Mouse (Mus musculus) MEL-GATA-1-ER (cell line): ENCODE results near the gene Olfr866.

Experiments used
- DNase-seq: peaks from one replicate; pipeline ENCODE4 v3.0.0-alpha.2; 2012; ENCODE audit warnings: low read depth; ENCODE audit errors: extremely low read depth

The Olfr866 gene

DNA sequence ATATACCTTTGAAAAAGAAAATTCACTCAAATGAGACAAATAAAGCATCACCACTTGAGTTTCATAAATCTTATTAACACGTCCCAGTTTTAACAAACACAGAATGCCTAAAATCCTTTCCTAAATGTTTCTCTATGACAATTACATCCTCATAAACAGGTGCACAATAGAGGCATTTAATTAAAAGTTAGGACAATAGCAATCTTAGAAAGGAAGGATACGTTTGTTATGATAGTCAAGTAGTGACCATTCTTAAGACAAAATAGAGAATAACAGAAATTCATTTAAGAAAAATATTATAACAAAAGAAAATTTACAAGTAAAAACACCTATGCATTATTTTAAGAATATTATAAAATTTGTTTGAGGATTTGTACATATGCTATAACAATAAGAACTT lies at the start of gene Olfr866:
Gene Olfr866, minus strand, starts transcription at position 101 of the 400 bp plus-strand sequence.
- DNase-seq = no peak

DNA sequence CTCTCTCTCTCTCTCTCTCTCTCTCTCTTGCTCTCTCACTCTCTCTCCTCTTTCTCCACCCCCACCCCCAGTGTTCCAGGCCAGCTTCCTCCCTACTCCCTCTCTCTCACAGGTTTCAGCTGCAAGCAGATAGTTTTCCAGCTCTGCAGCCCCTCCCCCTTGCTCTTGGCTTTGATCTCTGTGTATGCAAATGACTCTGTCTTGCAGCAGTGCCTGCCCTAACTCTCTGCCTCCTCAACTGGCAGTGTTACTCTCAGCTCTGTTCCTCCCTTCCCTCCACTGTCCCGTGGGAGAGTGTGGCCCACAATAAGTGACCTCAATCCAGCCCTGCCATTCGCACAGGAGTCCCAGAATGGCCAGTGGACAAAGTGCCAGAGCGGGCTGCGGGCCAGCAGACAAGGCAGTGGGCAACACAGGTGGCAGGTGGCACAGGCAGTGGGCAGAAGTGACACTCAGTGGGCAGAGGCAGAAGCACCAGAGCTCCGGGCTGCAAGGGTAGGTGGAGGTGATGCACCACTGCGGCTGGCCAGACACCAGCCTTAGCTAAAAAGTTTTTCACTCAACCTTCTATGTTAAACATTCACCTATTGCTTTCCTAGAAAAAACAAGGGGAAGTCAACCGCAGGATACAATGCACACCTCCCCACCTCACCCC lies 45.8 kb upstream of the Olfr866 start:
- no peak for DNase-seq

DNA sequence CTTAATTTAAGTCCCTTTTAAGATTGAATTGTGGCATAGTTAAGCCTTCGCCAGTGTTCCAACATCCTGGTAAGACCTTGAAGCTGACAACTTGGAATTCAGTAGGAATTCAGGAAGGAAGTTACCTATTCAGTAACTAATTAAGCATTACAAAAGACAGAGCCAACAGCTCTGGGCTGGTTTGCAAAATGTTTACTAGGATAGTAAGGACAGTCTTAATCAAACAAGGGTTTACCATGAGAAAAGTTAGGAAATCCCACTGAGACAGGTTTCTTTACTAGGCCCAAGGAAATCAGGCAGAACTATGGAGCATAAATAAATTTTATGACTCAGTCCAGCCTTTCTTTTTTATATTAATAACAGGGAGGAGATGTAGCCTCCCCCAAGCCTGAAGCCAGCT lies 43.5 kb upstream of the Olfr866 start:
- DNase-seq = no peak

DNA sequence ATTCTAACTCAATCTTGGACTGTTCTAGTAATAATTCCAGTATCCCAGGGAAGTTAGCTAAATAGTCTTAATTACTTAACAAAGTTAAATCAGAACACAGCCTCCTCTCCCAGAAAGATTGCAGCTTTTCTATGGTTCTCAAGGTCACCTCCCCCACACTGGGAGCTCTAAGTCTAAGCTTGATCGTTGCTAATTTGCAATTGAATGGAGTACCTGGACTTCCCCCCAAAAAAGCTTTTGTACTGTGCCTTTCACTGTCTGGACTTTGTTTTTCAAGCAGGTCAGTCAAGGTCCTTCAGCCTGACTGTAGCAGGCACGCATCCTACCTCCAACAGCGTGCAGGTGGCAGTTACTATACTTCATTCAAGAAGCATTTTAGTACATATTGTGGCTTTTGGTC lies 42.4 kb upstream of the Olfr866 start:
- DNase-seq = no peak

DNA sequence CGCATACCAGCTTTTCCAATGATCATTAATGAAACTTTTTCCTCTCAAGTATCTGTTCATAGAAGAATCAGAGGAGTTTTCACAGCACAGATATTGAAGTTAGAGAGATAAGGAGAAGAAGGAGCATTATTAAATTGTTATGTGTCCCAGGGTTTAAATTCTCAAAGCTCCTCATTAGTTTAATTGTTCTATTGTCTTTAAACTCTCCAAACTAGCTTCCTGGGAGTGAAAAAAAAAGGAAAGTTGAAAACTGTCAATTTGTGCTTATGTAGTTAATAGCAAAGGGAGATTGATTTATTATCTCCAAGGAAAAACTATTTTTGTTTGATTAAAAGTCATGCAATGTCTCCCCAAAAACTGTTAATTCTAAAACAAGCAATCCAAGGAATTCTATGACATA lies 29.6 kb upstream of the Olfr866 start, which contains the start of gene Olfr867:
Gene Olfr867, minus strand, starts transcription at position 101 of the 400 bp plus-strand sequence.
- DNase-seq = no peak

DNA sequence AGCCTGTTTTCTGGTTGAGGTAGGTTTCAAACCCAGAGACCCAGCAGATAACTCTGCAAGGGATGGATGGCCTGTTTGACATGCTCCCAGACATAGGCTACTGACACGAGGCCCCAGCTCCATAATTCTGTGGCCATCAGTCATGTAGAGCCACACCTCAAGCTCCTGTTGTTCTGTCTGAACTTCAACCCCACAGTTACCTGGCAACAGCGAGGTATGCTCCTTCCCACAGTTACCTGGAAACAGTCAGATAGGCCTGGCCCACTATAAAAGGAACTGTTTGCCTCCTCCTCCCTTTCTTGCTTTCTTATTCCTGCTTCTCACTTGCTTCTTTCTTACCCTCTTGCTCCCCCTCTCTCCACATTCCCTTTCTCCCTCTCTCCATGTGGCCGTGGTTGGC lies 20.1 kb upstream of the Olfr866 start:
- DNase-seq = no peak
